Mouse (Mus musculus) macrophage (primary cell): ENCODE results near the gene Rnf212. TPM values are rescaled to one million over a fixed set of nuclear protein-coding genes. Genes with fewer than 3 reads are reported as not detected.

ENCODE experiments used
- H3K27ac ChIP-seq: fragments of 350-480 bp; formaldehyde crosslinking; 2 replicates; pipeline ENCODE4 v1.9.0; 2021
- H3K36me3 ChIP-seq: fragments of 350-480 bp; formaldehyde crosslinking; 2 replicates; pipeline ENCODE4 v1.9.0; 2021; ENCODE audit errors: inconsistent target
- H3K4me3 ChIP-seq: fragments of 350-480 bp; formaldehyde crosslinking; 2 replicates; pipeline ENCODE4 v1.9.0; 2021; ENCODE audit errors: inconsistent target
- H3K79me2 ChIP-seq: fragments of 350-480 bp; formaldehyde crosslinking; 2 replicates; pipeline ENCODE4 v1.9.0; 2021; ENCODE audit errors: inconsistent target
- WGBS: methylation state at CpG from one replicate; pipeline ENCODE4 v1.1.7; 2026; ENCODE audit warnings: inconsistent platforms; ENCODE audit not compliant: missing documents; 5-methylcytosine and 5-hydroxymethylcytosine counted together
- polyA plus RNA-seq: library from polyadenylated mRNA; stranded (reverse); fragments of 250-400 nt; gene quantifications from 3 replicates; pipeline ENCODE4 v1.2.4, GENCODE M21; 2018; ENCODE audit warnings: inconsistent platforms

Gene Rnf212
- polyA plus RNA-seq, 1 experiment from 2014 or later = not detected

DNA sequence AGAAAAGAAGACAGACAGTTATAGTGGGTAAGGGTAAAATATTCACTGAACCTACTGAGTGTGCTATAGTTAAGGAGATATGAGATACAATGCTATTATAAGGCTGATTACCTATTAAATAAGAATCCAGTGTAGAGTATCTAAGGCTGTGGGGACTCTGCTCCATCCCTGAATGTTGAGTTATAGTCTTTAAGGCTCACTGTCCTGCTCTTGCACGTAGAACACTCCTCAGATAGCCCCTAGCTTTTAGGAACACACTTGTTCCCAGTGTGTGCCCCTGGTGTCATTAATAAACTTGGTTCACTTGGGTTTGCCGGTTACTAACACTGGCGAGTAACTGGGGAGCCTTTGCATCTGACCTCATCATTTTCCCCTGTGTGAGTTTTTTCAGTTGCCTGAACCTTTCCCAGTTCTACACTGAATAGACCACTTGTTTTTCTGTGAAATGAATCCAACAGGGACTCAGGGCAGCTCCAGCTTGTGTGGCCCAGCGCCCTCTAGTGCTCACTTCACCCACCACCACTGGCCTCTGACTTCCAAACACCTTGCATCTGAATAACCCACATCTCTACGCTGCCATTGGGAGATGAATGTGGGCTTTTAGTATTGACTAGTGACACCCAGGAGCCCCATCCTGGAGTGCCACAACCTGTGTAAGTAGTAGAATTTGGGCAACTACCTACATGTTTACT, 48.1 kb downstream of the Rnf212 start:
- 35% methylated on average over 5 of the region's 5 CpGs for WGBS
- no peaks in the 10 kb centered on the region for H3K79me2 ChIP-seq
- no peak overlapping the region for H3K4me3 ChIP-seq
- H3K27ac ChIP-seq = no peak overlapping the region
- H3K36me3 ChIP-seq = no peaks in the 10 kb centered on the region

DNA sequence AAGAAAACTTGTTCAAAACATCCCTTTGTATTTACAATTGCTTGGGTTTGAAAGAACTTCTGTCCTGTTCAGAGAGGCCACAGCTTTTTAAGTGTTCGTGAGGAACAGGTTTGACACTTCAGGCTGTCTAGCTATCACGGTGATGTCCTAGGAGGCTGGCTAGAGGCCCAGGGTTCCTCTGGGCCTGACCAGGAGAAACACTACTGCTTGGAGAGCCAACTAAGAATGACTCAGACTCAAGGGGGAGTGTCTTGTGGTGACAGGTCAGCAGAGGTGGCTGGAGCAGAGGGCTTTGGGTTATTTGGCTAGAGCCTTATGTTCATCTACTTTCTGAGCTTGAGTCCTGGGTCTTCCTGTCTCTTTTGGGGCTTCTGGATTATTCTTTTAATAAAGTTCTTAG, 50.8 kb downstream of the Rnf212 start:
- 21% methylated on average over 2 of the region's 2 CpGs for WGBS

DNA sequence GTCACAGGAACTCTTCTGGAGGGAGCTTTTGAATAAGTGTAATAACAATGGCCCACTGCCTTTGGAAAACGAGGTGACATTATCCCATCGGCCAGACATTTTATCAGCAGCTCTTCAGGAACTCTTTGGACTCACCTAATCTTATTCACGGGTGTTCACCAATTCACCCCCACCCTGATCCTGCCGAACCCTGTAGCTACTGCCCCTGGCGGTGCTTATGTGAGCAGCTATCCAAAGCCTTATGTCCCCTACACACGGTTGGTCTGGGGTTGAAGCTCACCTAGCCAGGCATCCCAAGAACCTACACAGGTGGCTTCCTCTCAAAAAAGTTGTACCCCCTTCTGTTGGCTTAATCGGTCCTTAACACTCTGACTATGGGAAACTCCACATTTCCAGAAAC, 55.0 kb downstream of the Rnf212 start:
- Histone ChIP-seq H3K79me2 (no peaks in the 10 kb centered on the region), H3K36me3 (no peaks in the 10 kb centered on the region), H3K27ac (no peak overlapping the region), H3K4me3 (no peak overlapping the region)
- 67% methylated on average over 7 of the region's 7 CpGs for WGBS

More for the DNA sequence above, 50.8 kb downstream of the Rnf212 start:
- no peak overlapping the region for H3K27ac ChIP-seq
- no peak overlapping the region for H3K4me3 ChIP-seq
- H3K36me3 ChIP-seq = no peaks in the 10 kb centered on the region
- H3K79me2 ChIP-seq = no peaks in the 10 kb centered on the region

DNA sequence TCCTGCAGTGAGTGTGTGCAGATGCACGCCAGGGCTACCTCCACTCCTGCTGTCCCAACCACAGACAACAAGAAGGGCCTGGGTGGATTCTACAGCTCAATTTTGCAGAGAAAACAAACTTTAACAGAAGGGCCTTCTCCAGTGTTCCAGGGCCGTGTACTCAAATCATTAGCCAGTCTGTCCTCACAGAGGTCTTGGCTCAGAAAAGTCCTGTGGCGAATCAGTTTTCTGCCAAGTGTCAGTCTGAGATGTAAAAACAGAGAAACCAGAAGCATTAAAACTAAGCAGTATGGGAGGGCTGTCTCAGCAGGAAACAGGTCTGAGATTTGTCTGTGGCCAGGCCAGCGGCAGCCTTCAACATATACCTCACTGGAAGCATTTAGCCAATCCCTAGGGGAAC, 56.7 kb downstream of the Rnf212 start:
- 93% methylated on average over 4 of the region's 4 CpGs for WGBS

DNA sequence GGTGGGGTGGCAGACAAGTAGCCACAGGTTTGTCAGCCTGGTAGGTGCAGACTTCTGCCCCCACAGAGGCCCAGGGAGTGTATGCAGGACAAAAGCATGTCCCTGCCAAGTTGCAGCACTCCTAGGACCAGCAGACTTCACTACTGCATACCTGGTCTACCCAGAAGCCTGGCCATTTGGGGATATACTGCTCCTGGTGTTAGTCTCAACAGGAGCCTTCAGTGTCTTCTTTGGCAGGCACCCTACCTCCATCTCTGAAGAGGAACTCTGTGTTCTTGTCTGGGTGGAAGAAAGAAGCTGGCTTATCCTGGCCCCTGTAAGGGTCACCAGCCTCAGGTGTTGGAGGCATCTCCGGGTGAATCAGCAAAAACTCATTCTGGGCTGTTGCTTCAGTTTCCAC, 58.8 kb downstream of the Rnf212 start:
- WGBS = 90% methylated on average over 1 of the region's 1 CpGs
- Histone ChIP-seq H3K36me3 (no peaks in the 10 kb centered on the region), H3K4me3 (no peak overlapping the region)

More for the DNA sequence above, 56.7 kb downstream of the Rnf212 start:
- H3K27ac ChIP-seq = no peak overlapping the region
- H3K36me3 ChIP-seq = no peaks in the 10 kb centered on the region
- H3K79me2 ChIP-seq = no peaks in the 10 kb centered on the region
- no peak overlapping the region for H3K4me3 ChIP-seq

DNA sequence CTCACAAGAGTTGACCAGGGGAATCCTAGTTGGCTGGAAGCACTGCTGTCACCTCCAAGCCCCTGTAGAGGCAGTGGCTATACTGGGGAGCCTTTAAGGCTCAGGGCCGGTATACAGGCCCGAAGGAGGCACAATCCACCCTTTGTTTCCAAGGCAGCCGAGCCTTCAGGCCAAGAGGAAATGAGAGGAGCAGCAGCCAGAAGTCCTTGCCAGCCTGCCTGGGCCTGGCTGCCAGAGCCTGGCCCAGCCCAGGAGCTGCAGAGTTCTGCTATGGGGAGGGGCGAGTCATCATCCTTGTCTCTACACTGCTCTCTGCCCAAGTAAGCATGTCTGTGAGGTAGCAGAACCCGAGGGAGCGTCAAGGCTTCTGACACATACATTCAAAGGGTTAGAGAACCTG, 60.6 kb downstream of the Rnf212 start:
- H3K4me3 ChIP-seq = no peak overlapping the region
- H3K79me2 ChIP-seq = no peaks in the 10 kb centered on the region
- H3K36me3 ChIP-seq = no peaks in the 10 kb centered on the region
- H3K27ac ChIP-seq = no peak overlapping the region
- WGBS = 67% methylated on average over 6 of the region's 6 CpGs

More for the DNA sequence above, 58.8 kb downstream of the Rnf212 start:
- Histone ChIP-seq H3K27ac (no peak overlapping the region), H3K79me2 (no peaks in the 10 kb centered on the region)

DNA sequence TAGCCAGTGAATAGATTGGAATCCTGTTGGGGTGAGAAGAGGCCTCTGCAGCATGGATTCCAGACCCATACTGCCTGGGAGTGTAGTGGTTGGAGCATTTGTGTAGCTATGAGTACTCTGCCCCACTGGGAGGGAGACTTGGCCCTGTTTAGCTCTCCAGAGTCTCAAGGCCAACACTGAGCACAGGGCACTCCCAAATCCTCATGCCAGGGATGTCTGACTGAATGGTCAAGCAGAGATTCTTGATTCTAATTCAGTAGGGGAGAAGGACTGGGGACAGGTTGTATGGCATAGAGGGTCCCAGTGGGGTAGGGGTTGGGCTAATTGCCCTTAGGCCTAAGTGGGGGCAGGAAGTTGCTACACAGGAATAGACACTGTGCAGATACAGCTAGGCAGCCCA, 61.1 kb downstream of the Rnf212 start:
- no peaks in the 10 kb centered on the region for H3K36me3 ChIP-seq
- H3K27ac ChIP-seq = no peak overlapping the region
- H3K79me2 ChIP-seq = no peaks in the 10 kb centered on the region
- H3K4me3 ChIP-seq = no peak overlapping the region

DNA sequence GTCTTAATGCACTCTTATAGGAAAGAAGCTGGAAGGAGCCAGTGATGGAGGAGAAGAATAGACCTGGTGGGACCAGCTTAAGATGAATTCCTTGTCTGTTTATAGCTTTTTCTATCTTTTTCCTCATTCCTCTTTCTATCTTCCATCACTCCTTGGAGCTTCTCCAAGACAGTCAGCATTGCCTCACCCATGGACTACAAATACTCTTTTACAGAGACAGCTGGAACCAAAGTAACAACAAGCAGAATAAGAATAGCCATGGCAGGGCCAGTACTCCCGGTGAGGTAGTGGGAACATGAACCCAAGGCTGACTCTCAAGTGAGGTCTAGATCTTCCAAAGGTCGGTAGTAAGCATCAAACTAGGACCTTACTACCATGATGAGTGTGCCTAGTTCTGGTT, 61.7 kb downstream of the Rnf212 start:
- 90% methylated on average over 2 of the region's 2 CpGs for WGBS
- Histone ChIP-seq H3K36me3 (no peaks in the 10 kb centered on the region), H3K27ac (no peak overlapping the region), H3K79me2 (no peaks in the 10 kb centered on the region), H3K4me3 (no peak overlapping the region)

DNA sequence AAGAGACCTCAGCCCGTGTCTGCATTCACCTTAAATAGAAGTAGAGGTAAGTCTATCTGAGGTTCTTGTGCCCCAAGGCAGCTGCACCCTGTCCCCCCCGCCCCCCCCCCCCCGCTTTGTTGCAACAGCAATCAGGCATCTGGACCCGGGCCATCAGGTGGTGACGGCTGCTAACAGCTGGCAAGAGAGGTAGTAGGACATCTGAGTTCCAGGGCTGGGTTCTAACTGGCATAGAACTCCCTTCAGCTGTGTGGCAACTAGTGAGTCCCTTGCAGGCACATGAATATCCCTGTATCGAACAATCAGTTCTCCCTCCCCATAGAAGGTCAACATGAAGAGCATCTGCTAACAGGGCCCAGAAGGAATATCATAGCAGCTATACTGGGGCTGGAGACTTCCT, 62.8 kb downstream of the Rnf212 start:
- 71% methylated on average over 4 of the region's 6 CpGs for WGBS
- Histone ChIP-seq H3K4me3 (no peak overlapping the region), H3K27ac (no peak overlapping the region), H3K36me3 (no peaks in the 10 kb centered on the region), H3K79me2 (no peaks in the 10 kb centered on the region)

DNA sequence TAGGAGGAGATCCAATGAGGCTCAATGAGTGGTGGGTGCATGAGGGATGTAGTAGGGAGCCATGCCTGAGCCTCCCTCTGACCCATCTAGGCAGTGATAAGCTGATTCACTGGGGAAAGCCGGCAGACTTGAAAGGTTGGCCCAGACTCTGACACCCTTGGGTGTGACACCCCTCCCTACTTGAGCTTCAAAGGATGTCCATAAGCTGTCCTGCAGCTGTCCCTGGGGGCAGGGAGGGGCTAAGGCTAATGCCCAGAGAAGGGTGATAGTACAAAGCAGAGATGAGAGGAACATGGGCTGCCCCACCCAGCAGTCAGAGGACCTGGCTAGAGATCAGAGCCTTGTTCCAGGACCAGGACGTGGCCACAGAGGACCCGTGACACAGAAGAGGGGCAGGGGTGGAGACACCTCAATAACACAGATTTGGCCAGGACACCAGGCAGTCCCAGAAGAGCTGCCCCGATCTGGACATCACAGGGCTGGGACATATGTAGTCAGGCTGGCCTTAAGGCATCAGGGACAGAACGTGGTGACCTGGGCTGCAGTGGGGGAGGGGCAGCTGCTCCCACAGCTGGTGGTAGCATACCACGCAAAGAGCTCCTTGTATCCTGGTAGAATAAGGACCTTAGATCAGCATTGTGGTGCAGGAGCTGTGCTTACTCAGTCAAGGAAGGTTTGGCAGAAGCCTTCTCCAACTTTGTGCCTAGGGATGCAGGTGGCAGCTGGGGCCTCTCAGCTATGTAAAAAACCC, 65.6 kb downstream of the Rnf212 start:
- Histone ChIP-seq H3K79me2 (no peaks in the 10 kb centered on the region), H3K4me3 (no peak overlapping the region), H3K36me3 (no peaks in the 10 kb centered on the region), H3K27ac (no peak overlapping the region)
- WGBS = 71% methylated on average over 6 of the region's 6 CpGs

DNA sequence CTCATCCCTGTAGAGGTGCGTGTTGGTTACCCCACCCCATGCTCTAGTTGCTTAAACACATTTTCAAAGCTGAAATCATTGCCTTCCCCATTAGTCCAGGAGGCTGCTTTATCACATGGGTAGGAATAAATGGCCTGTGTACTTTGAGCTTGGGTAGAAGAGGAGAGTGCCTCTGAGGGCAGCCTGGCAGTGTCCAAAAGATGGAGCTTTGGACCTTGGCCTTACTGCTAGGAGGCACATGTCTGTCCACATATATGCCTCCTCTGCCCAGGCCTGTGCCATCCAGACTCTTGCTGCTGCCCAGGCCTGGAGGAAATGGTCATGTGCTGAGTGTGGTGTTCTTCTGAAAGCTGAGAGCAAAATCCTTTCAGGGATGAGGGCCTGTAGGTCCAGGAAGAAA, 66.4 kb downstream of the Rnf212 start:
- H3K27ac ChIP-seq = no peak overlapping the region
- no peaks in the 10 kb centered on the region for H3K36me3 ChIP-seq
- no peaks in the 10 kb centered on the region for H3K79me2 ChIP-seq
- H3K4me3 ChIP-seq = no peak overlapping the region
- 100% methylated on average over 1 of the region's 1 CpGs for WGBS

DNA sequence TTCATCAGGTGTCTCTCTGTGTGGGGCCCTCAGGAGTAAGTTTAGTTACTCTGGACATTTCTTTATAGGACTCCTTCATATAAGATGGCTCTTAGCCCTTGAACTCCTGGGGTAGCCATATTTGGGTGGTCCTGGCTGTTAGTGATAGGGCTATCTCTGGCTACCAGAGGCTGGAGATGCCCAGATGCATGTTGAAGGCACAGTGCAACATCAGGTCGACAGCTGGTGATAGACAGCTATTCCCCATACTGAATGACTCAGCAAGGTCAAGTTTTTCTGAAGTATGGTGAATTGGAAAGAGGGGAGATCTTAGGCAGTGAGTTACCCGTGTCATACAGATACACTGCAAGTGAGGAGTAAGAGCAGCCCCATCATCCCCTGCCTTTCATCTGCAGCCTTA, 67.0 kb downstream of the Rnf212 start:
- Histone ChIP-seq H3K27ac (no peak overlapping the region), H3K4me3 (no peak overlapping the region)
- WGBS = 58% methylated on average over 2 of the region's 2 CpGs

DNA sequence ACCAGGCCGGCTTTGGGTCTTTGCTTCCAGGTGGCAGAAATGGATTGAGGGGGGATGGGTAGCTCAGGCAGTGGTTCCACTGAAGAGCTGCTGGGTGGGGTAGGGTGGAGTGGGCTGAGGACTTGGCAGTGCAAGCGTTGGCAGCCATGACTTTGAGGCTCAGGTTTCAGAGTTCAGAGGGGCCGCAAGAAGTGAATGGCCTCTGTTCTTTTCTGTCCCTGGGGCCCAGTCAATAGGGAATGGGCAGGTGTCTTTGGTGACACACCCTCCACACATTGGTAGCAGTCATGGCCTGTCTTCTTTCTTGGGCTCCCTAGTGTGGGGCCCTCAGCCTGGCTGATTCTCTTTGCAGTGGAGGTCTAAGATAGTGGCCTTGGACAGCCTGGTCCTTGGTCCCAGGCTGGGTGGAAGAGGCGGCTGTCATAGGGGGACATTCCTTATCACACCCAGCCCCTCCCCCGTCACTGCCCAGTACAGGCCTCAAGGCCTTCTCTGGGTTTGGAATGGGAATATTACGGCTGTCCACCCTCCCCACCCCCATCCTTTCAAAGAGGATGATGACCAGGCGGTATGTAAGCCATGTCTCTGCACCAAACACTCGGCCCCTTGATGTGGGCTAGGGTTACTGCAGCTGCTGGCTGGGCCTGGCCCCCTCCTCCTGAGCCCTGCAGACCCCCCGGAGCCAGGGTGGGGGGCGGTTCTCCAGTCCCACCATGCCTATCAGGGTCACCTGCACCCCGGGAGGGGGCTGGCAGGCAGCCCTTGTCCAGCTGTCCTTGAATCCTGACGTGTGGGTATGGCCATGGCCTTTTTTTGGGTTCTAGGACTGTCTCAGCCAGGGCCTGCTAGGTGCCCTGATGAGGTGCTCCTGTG, 70.8 kb downstream of the Rnf212 start:
- Histone ChIP-seq H3K27ac (no peak overlapping the region), H3K36me3 (no peaks in the 10 kb centered on the region), H3K79me2 (no peaks in the 10 kb centered on the region), H3K4me3 (no peak overlapping the region)
- 89% methylated on average over 12 of the region's 12 CpGs for WGBS

More for the DNA sequence above, 67.0 kb downstream of the Rnf212 start:
- Histone ChIP-seq H3K36me3 (no peaks in the 10 kb centered on the region), H3K79me2 (no peaks in the 10 kb centered on the region)

DNA sequence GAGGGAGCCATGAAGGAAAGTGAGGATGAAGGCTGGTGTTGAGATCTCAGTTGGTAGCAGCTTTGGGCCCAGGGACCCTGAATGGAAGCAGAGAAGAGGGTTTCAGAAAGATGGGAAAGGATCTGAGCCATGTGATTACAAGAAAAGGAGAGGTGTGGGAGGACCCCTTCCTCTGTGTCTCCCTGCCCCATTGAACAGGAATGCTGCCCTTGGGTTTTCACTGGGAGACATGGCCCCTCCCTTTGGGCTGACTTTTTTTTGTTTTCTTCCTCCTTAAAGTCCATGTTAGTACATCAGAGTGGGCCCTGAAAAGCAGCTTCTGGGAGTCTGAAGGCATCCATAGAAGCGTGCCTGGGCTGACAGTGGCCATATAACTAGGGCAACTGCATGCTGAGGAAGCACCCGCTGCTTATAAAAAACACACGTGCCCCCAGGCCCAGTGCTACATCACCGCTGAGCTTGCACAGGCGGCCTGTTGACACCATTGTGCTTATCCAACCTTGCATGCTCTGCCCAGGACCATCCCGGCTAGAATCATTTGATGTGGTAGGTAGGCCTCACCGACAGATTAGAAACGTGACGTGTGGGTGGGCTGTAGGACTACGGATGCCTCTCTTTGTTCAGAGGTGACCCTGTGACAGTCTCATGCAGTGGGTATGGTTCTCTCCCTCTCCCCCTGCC, 73.3 kb downstream of the Rnf212 start:
- no peak overlapping the region for H3K27ac ChIP-seq

More for the DNA sequence above, 73.3 kb downstream of the Rnf212 start:
- Histone ChIP-seq H3K36me3 (no peaks in the 10 kb centered on the region), H3K79me2 (no peaks in the 10 kb centered on the region), H3K4me3 (no peak overlapping the region)
- WGBS = 93% methylated on average over 10 of the region's 10 CpGs
